Mouse (Mus musculus) thymus, postnatal 14 days (tissue): Measurements from ENCODE around the gene Fkbp9.
A peak's percentile ranks its signal among the peaks of the same experiment; 100 is the strongest.
"Not testable (repeated sequence)": the region's sequence is repeated elsewhere in the genome, so short reads cannot be mapped to it uniquely, and the experiment has no call there.

Experiments
- DNase-seq: peaks from one replicate; pipeline ENCODE4 v3.0.0; 2021

Gene Fkbp9

DNA sequence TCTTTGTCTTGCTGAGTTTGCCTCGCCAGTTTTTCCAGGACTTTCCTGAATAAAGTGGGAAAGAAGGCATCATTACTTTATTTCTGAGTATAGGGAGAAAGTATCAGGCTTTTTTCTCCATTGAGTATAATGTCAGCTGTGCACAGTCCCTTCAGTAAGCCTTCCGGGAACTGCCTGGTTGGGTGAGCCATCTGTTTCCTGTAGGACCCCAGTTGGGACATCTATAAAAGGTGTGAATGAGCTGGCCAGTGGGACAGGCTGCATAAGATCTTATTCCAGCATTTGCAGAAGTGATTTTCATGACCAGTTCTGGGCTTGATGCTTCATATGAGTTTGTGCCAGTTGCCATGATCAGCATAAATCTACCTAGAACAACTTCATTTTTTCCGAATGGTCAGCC is 11.4 kb downstream of the Fkbp9 start:
- DNase-seq, result no peak

DNA sequence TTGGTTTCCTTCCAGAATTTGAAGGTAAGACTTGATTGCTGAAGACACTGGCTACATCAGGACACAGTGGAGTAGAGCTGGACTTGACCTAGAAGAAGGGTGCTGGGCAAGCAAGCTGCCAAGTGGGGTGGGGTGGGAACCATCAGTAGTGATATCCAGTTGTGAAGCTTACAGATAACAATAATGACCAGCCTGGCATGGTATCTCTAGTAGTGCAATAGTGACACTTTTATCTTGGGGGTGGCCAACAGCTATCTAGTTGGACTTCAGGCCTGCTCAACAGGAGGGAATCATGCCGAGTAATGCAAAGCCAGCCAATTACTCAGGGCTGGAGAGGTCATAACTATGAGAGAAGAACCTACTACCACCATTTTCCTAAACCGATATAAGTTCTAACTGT is 12.5 kb downstream of the Fkbp9 start:
- DNase-seq, result no peak

DNA sequence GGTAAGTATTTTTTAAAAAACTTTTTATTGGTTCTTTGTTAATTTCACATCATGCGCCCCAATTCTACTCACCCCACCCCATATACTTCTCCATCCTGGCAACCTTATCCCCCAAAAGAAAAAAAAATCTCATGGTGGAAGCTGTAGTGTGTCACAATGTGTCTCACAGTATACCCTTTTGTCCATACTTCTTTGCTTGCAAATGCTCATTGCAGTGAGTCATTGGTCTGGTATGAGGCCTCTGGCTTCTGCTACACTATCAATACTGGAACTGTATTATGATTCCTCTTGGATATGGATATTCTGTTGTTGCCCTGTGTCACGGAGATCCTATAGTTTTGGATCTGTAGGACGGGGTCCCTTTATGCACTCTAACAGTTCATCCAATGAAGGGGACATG is 17.1 kb downstream of the Fkbp9 start:
- DNase-seq, result no peak

DNA sequence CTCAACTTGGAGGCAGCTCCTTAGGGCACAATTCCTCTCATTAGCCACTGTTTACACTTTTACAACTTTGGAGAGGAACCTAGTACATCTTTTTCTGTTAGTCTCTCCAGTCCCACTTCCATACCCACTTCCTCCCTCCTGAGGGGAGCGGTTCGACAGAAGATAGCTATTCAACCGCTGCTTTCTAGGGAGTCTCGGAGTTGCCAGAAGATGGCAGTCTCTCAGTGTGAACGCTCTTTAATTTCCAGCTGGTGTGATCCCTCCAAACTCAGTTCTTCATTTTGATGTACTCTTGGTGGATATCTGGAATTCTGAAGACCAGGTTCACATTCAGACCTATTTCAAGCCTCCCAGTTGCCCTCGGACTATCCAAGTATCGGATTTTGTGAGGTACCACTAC is 18.5 kb downstream of the Fkbp9 start:
- peak; percentile 9 for DNase-seq

DNA sequence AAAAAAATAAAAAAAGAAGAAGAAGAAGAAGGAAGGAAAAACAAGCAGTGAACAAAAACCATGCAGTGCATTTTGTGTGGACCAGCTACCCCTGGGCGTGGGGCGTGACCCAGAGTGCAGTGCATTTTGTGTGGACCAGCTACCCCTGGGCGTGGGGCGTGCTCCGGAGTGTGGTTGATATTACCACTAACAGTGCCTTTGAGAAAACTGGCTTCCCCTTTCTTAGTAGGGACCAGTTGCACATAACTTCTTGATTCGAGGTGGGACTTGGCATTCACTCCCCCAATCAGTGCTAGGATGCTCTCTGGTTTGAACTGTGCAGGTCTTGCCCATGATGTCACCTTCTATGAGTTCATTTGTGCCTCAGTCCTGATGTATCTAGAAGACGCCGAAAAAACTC is 22.9 kb downstream of the Fkbp9 start:
- no peak for DNase-seq

DNA sequence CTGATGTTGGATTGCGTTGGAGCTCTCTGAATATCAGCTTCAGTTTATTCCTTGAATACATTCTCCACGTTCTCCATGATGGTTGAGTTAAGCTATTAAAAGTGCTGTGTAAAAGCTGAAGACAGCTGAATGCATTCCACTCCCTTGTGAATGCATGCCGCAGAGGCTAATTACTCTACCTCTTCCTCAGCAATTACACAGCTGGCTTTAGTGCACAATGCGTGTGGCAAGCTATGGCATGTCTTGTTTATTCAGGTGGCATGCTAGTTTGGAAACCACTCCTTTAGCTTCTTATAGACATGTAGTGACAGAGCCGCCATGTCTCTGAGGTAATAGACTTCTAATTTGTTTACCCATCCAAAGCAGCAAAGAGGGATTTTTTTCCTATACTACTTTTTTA is 24.9 kb downstream of the Fkbp9 start:
- no peak for DNase-seq

DNA sequence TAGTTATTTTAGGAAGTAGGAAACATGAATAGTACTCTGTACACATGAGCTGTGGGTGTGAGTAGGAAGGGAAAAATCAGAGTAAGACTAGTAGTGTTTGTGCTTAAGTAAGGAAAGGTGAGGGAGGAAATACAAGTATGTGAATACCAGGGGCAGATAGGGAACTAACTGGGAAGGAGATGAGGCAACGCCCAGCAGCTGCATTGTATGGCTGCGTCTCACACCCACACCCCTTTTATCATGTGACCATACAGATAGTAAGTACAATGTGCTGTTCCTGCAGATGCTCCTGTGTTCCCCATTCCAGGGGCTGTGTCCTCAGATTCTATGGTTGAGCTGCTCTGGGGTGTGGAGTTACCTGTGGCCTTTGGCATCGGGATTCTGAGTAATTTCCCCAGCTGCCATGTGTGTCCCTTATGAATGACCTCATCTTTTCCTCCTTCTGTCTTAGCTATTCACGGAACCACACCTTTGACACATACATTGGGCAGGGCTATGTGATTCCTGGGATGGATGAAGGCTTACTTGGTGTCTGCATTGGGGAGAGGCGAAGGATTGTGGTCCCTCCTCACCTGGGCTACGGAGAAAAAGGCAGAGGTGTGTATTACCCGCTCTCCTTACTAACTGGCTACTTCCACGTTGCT is 28.5 kb downstream of the Fkbp9 start:
- no peak for DNase-seq

DNA sequence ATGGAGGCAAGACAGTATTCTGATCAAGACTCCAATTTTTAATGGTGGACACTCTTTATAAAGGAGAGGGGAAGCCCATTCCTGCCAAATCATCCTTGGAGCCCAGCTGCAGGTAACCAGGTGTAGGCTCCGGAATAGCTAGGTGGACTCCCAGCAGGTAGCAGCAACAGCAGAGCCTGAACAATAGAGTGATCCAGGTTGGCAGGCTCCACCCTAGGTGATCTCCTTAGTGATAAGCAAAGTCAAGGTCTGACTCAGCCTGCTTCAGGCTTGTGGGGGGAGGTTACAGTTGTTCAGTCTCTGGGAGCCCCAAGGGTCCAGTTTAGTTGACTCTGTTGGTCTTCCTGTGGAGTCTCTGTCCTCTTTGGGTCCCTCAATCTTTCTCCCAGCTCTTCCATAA is 35.0 kb downstream of the Fkbp9 start:
- not testable (repeated sequence) for DNase-seq

DNA sequence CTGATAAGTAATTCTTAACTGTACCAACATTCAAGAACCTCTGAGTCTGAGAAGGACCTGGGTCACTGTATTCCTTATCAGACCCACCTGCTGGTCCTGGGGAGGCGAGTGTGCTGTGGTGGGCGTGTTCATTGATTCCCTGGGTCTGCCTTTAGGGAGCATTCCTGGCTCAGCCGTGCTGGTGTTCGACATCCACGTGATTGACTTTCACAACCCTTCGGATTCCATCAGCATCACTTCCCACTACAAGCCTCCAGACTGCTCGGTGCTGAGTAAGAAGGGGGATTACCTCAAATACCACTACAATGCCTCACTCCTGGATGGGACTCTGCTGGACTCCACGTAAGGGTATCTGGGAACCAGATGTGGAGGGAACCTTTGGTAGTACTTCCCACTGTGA is 36.7 kb downstream of the Fkbp9 start:
- no peak for DNase-seq

DNA sequence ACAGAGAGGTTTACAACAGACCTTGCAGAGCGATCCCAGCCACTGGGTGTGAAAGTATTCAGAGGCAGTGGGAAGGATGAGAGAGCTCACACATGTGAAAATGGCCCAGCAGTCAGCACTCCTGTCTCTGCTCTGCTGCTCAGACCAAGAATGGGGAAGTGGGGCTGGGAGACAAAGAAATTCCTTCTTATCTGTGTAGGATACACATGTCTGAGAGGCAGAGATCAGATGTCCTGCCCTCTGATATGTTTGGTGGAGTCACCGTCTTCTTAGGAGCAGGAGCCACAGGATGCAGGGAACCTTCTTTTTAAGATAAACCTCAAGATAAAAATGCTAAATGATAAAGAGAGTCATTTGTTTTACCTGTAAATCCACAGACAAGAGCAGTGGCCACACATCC is 38.2 kb downstream of the Fkbp9 start:
- DNase-seq, result no peak

DNA sequence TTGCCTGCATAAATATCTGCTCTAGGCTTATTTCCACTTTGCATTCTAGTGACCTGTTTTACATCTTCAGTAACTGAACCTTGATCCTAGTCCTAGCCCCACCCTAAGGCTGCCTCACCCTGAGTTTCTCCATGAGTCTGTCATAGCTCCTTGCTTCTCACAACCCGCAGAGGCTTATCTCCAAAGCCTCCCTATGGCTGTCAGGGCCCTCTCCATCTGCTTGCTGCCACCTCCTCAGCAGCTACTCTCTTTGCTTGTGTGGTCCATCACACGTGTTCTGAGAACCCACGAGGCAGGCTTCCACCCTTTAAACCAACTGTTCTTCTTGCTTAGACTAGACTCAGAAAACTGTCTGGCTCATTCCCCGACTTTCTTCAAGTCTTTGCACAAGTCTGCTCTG is 45.0 kb downstream of the Fkbp9 start:
- no peak for DNase-seq

DNA sequence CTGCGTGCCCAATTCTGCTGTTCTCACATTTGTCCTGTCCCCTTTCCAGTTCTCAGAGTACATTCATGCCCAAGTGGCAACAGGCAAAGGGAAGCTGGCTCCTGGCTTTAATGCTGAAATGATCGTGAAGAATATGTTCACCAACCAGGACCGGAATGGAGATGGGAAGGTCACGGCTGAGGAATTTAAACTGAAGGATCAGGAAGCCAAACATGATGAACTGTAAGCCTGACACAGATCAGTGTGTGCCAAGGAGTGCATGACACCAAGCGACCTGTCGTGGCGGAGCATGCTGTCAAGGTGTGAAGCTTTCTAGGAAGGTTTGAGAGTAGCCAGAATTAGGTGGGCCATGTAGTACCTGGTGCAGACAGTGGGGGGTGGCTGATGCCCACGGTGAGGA is 46.1 kb downstream of the Fkbp9 start:
- no peak for DNase-seq

DNA sequence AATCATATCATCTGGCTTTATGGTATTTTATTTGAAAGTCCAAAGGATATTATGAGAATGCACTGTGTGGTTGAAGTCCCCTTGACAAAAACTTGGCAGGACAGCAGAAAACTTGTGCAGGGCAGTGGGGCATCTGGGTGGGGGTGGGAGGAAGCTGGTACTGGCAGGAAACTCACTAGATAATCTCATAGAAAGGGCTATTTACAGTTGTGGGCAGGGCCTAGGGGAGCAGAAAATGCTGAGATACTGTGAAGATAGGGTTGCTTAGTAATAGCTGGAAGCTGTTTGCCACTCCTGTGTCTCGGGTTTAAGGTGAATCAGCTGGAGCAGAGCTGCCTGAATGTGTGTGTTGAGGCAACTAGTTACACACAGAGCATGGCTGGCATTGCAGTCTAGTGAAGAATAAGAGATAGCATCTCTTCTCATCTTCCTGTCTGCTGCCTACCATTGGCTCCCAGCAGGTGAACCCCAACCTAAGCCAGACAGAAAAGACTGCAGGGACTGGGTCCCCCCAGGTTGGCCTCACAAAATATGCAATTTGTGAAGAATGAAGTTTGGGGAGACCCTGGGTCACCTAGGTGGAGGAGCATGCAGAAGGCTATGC is 47.6 kb downstream of the Fkbp9 start:
- peak; percentile 7 for DNase-seq

DNA sequence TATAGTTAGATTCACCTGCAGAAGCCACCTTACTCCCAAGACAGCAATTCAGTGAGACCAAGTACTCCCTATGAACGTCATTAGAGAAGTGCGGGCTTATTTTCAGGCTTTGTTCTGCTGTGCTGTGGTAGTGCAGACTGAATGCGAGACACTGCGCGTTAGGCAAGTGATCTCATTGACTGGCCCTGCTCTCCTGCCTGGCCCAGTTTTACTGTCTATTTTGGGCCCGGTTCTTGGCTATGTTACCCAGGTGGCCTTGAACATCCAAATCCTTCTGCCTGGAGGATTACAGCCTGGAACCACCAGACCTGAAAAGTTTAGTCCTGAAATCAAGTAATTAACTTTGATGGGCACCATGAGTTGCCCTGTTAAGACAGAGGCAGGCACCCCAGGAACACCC is 56.7 kb downstream of the Fkbp9 start:
- DNase-seq, result no peak

DNA sequence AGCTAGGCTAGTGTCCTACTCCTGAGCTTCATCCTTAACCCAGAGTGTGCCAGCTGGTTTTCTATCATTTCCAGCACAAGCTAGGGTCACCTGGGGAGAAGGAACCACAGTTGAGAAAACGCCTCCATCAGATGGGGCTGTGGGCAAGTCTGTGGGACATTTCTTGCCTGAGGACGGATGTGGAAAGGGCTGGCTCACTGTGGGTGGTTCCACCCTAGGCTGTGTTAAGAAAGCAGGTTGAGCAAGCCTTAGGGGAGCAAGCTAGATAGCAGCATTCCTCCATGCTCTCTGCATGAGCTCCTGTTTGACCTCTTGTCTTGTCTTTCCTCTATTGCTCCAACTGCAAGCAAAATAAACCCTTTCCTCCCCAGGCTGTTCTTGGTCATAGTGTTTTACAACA is 58.9 kb downstream of the Fkbp9 start:
- no peak for DNase-seq

DNA sequence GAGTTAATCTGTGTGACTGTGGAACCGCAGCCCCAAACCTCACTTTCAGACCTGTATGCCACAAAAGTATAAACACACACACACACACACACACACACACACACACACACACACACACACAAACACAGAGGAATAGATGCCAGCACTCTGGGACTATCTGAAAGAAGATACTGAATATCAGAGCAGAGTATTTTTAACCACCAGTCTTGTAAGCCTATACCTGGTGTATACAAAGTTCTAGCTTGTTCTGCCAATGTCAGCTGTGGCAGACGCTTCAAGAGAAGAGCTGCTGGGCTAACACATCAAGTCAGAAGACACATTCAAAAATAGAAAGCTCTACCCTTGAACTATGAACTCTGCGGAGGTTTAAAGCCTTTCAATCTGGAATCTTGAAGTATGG is 67.7 kb downstream of the Fkbp9 start:
- DNase-seq, result no peak

DNA sequence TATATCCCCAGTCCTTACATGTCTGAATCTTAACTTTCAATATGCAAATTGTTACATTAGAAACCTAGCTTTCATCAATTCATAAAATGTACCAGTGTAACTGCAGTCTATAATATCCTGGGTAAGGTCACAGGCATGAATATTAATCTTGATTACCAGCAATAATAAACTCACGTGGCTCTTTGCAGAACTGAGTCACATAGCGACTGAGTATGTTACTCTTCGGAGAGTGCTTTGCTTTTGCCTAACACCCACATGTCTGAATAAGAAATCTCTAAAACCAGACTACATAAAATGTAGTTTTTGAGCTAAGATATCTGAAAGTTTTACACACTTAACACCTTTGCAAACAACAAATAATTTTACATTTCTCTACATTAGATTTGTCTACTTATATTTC is 69.5 kb downstream of the Fkbp9 start:
- DNase-seq, result no peak

DNA sequence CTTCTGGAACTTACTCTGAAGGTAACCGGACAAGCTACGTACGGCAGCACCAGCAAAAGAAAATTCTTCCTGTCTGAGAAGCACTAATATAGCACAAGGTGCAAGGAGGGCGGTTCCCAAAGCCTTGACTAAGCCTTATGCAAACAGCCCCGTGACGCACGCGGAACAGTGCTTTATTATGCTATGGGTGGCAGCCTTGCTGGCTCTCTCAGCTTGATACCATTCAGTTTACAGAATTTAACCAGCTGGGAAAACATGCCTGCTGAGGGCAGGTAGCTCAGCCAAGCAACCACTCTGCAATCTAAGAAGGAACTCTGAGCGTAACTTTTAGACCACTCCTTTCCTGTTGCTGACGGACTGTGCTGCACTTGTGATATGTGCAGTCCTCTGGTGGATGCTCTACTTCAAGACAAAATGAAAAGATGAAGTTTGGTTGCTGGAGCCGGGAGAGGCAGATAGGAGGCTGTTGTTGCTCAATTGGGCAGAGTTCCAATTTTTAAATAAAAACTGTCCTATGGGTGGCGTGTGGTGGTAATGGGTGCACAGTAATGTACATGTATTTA is 70.0 kb downstream of the Fkbp9 start:
- peak; percentile 62 for DNase-seq

DNA sequence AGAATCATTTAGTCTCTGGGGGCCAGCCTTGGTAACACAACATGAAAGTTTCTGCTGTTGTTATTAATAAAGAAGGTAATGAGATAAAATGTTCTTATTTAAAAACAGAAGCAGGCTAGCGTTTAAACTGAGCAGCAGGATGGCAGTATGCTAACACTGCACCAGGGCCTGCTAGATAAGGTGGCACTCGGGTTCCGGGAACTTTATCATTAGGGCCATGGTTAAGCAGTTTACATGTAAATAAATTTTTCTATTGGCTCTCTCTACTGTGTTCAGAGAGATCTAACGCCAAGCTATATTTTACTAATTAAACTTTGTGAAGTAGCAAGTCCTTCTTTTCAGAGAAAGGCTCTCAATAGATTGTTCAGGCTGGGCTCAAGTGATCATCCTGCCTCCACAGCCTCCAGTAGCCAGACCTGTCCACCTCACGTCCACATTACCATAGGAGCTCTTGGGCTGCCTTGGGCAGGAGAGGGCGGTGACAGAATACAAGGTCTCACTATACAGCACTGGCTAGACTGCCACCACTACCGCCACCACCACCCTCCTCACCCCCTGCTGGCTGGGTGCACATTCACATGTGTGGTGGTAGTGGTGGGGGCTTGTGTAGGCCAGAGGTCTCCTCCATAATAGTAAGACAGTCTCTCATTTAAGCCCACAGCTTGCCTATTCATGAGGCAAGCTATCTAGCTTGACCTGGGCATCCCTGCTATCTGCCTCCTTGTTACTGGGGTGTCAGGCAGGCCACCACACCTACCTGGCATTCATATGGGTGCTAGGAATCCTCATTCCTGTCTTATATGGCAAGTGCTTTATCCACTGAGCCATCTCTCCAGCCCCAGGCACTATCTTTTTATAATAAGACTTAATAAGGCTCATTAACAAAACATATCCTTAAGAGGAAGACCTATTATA is 71.0 kb downstream of the Fkbp9 start:
- no peak for DNase-seq

DNA sequence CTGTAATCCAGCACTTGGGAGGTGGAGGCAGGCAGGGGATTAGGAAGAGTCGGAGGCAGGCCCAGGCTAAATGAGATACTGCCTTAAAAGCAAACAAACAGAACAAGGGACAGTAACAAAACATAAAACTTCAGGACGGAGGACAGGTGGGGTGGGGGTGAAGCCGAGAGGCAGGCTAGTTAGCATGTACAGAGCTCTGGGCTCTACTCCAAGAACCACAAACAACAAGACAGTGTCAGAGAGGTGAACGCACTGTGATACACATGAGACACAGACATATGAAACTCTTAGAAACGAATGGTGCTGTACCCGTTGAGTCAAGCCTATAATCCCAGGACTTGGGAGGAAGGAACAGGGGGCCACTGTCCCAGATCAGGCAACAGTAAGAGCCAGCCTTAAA is 72.0 kb downstream of the Fkbp9 start:
- DNase-seq, result no peak

DNA sequence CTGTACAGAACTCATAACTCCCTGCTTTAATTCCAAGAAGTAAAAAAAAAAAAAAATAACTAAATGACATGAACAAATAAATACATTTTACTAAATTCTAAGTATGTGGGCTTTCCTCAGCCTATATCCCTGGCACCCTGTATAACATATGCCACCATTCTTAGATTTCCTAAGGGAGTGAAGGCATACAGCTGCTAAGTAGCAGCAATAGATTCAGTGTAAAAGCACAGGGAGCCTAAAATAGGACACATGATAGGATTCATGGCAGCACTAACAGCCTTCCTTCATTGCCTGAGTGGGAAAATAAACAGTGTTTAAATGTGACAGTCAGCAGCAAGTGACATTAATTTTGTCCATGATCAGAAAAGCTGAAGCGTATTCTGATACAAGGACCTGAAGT is 72.5 kb downstream of the Fkbp9 start:
- DNase-seq, result no peak

DNA sequence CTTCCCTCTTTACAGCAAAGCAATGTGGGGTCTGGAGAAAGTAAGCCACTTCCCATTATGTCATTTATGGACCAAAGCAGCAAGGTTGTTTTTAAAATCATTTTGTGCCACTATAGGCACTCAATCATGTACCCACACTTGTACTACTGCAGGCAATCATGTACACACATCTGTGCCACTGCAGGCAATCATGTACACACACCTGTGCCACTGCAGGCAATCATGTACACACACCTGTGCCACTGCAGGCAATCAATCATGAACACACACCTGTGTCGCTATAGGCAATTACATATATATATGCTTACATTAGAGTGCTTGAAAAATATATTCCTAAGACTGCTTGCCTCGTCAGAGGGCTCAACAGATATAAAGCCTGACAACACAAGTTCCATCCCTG is 73.1 kb downstream of the Fkbp9 start:
- DNase-seq, result no peak

DNA sequence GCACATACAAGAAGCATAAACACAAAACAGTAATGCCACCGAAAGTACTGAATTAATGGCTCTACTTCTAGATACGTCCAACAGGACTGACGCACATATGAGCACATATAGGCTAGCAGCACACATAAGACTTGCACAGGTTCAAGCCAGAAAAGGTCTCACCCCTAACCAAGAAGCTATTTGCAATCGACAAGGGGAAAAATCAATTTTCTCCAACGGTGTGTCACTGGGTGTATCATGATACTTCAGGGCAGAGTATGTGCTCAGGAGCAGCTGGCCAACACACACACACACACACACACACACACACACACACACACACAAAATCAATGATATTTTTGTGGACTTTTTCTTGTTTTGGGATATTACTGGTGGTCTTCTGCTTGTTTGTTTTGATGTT is 73.6 kb downstream of the Fkbp9 start:
- no peak for DNase-seq
